Mouse (Mus musculus): ENCODE data around the gene Doc2a. TPM values are rescaled to one million over a fixed set of nuclear protein-coding genes. Genes with fewer than 3 reads are reported as not detected.
A peak's percentile ranks its signal among the peaks of the same experiment; 100 is the strongest.

Gene Doc2a
- polyA plus RNA-seq, 1 experiment, result not detected

- DNase-seq (ENCODE audit: low read depth, low spot score), result no peak
- 26% methylated on average over 7 of the region's 7 CpGs for WGBS
Observed at GRCm38 (mm10) chr7:126821835-126822511, 25.2 kb upstream of the Doc2a start.

GRCm38 (mm10) chr7:126822741-126823140, 24.5 kb upstream of the Doc2a start:
- WGBS, result 41% methylated on average over 9 of the region's 9 CpGs
- DNase-seq (ENCODE audit: low read depth, low spot score), result no peak

- WGBS, result 3% methylated on average over 12 of the region's 19 CpGs
- no peak for DNase-seq (ENCODE audit: low read depth, low spot score)
Observed at GRCm38 (mm10) chr7:126823202-126823711, 24.0 kb upstream of the Doc2a start.

GRCm38 (mm10) chr7:126823940-126824339, 23.3 kb upstream of the Doc2a start:
- DNase-seq (ENCODE audit: low read depth, low spot score), result no peak
- 18% methylated on average over 10 of the region's 10 CpGs for WGBS

DNA sequence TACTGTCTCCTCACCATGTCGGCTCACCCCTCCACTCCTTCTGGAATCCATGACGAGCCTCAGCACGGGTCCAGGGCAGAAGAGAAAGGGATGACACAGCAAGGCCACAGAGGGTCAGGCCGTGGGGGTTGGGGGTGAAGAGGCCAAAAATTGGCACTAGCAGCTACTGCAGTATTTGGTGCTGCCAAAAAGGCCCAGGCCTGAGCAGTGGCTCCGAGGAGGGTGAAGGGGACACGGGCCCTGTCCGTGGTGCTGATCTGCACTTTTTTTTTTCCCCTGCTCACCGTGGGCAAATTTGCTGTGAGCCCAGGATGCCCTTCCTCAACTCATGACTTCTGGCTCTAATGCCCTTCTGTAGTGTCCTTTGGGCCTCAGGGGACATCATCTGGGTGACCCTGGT, 21.8 kb upstream of the Doc2a start:
- no peak for DNase-seq (ENCODE audit: low read depth, low spot score)
- WGBS, result 24% methylated on average over 8 of the region's 8 CpGs

DNA sequence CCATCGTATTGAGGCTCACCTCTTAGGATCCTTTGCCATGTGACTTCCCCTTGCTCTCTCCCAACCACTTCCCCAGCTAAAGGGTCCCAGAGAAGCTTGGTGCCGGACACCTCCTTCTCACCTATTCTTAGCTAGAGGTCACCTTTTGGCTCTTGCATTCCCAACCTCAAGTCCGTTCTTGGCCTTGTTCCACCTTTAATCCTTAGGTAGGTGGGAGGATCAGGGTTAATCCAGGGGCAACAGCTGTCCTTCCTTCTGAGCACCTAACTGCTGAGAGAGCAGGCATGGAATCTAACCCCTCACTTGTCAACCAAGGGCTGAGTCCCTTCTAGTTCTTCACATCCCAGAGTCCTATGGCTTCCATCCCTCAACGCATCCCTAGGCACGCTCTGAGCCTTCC, 21.3 kb upstream of the Doc2a start:
- DNase-seq (ENCODE audit: low read depth, low spot score), result no peak
- 62% methylated on average over 5 of the region's 5 CpGs for WGBS

DNA sequence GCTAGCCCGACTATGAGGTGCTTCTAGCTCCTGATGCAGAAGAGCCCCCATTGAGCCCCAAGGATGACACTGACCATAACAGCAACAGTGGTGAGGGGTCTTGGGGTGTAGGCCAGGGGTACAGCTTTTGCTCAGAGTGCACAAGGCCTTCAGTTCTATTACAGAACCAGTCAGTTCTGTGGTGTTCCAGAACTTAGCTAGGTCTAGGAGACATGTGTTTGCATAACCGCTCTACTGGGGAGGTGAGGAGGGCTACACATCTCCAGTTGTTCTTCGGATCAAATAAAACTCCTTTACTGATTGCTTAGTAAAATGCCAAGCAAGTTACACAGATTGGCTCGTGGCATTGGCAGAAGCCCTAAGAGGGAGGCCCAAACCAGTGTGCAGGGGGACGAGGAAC, 15.7 kb upstream of the Doc2a start, which contains the start of gene 4930451I11Rik:
Gene 4930451I11Rik (minus strand): TSS at position 101 of the 400 bp plus-strand sequence.
- DNase-seq (ENCODE audit: low read depth, low spot score), result no peak
- WGBS, result 45% methylated on average over 5 of the region's 5 CpGs

DNA sequence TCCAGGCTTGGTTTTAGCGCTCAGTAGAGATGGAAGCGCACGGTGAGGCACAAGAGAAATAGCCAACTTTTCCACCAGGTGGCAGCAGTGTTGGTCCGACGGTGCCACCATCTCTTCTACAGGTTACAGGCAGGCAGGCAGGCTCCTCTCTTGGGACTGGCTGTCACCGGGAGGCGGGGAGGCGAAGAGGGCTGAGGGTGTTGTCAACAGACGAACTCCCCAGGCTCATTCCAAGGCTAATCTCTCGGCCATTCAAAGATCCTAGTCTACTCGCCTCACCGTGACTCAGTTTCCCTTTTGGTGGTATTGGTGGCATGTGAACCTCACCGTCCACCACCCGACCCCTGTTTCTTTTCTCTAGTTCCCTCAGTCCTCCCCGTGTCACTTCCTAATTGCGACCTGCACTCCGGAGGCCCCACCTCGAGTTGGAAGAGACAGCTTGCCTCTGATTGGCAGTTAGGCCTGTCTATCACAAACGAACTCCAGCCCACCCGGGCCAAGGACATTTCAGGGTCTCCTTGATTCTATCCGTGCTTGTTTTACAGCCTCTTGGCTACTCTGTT, 15.1 kb upstream of the Doc2a start:
- peak; percentile 58 for DNase-seq (ENCODE audit: low read depth, low spot score)
- WGBS, result 2% methylated on average over 21 of the region's 21 CpGs

GRCm38 (mm10) chr7:126833294-126833693, 13.9 kb upstream of the Doc2a start:
- 87% methylated on average over 1 of the region's 1 CpGs for WGBS
- DNase-seq (ENCODE audit: low read depth, low spot score), result no peak

GRCm38 (mm10) chr7:126843276-126843675, 3.9 kb upstream of the Doc2a start:
- no peak for DNase-seq (ENCODE audit: low read depth, low spot score)
- WGBS, result 71% methylated on average over 9 of the region's 9 CpGs

DNA sequence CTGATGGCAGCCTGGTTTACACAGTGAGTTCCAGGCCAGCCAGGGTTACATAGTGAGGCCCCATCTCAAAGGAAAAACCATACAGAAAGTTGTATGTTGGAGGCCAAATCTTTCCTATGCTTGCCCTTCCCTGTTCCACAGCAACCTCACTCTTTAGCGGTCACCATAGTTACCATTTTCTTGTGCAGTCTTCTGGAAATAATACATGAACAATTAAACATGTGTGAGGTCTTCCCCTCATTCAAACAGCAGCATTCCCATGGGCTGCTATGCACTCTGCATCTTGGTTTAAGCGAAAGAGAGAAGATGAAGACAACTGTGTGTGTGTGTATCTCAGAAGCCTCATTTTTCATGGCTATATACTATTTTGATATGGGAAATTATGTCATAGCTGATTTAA, 1.7 kb upstream of the Doc2a start:
- 96% methylated on average over 2 of the region's 2 CpGs for WGBS
- no peak for DNase-seq (ENCODE audit: low read depth, low spot score)

- 1% methylated on average over 63 of the region's 74 CpGs for WGBS
- DNase-seq (ENCODE audit: low read depth, low spot score), result no peak
Observed at GRCm38 (mm10) chr7:126847421-126848398, 494 bp downstream of the Doc2a start.

- WGBS, result 30% methylated on average over 10 of the region's 10 CpGs
- no peak for DNase-seq (ENCODE audit: low read depth, low spot score)
Observed at GRCm38 (mm10) chr7:126848794-126849193, 1.6 kb downstream of the Doc2a start.

DNA sequence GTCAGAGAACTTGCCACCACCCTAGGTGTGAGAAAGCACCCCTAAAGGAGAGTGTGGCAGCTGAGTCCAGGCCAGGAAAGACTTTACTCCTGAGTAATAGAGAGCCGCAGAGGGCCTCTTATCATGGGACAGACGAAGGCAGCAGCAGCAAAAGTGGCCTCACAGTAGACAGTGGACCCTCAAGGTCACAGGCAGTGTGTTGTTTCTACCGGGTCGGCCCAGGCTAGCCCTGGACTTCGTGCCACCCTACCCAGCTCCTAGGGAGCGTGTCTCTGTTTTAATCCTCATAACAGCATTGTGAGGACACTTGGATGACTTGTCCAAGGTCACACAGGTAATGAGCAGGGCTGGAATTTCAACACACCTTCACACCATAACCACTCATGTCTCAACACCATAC, 2.9 kb downstream of the Doc2a start:
- WGBS, result 51% methylated on average over 6 of the region's 6 CpGs
- no peak for DNase-seq (ENCODE audit: low read depth, low spot score)

DNA sequence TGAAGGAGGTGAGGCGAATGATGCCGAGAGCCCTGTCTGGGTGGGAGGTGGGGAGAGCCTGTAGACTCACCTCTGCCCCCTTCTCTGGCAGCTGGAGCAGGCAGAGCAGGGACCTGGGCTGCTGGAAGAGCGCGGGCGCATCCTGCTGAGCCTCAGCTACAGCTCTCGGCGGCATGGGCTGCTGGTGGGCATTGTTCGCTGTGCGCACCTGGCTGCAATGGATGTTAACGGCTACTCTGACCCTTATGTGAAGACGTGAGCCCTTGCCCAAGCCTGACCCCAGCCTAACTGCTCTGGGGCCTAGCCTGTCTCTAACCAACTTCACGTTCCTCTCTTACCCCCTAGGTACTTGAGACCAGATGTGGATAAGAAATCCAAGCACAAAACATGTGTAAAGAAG, 4.0 kb downstream of the Doc2a start:
- WGBS, result 68% methylated on average over 12 of the region's 12 CpGs
- DNase-seq (ENCODE audit: low read depth, low spot score), result no peak

- DNase-seq (ENCODE audit: low read depth, low spot score), result no peak
- 80% methylated on average over 5 of the region's 5 CpGs for WGBS
Observed at GRCm38 (mm10) chr7:126853454-126853853, 6.2 kb downstream of the Doc2a start.

DNA sequence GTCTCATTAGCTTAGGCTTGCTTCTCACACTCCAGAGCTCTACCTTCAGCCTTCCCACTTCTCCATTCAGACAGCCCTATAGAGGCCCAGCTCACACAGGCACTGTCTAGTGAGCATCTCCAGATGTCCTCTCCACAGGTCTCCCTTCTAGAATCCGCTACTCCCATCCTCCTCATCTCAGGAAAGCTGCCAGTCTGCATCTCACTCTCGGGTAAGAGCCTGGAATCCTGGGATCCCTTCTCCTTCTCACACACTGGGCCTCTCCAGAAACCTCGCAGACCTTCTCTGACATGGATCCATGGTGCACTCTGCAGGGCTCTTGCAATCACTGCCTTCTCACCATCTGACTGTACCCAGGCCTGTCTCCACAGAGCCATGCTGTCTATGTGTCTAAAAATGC, 8.4 kb downstream of the Doc2a start:
- 91% methylated on average over 3 of the region's 3 CpGs for WGBS
- DNase-seq (ENCODE audit: low read depth, low spot score), result no peak

GRCm38 (mm10) chr7:126856741-126857420, 9.7 kb downstream of the Doc2a start:
- 73% methylated on average over 9 of the region's 9 CpGs for WGBS
- DNase-seq (ENCODE audit: low read depth, low spot score), result no peak

DNA sequence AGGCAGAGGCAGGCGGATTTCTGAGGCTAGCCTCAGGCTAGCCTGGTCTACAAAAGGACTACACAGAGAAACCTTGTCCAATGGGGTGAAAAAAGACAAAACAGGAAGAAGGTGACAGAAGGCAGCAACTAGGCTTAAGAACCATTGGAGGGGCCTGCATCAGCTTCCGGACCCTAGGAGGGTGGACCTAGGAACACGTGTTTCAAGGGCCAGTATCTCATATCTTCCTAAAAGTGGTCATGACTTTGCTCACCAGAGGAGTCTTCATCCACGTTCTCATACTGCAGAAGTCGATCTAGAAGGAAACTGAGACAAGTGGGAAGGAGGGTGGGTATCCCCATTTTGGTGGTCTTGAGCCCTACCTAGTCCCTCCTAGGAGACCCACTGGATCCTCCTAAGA, 13.8 kb downstream of the Doc2a start:
- WGBS, result 56% methylated on average over 5 of the region's 5 CpGs
- no peak for DNase-seq (ENCODE audit: low read depth, low spot score)

Measured in large intestine, adult 2 months (tissue).